Mouse (Mus musculus) kidney, adult 11 months (tissue): ENCODE measurements around the gene Sestd1.

Source experiments
- DNase-seq: peaks from one replicate; pipeline ENCODE4 v3.0.0; 2022

Gene Sestd1

DNA sequence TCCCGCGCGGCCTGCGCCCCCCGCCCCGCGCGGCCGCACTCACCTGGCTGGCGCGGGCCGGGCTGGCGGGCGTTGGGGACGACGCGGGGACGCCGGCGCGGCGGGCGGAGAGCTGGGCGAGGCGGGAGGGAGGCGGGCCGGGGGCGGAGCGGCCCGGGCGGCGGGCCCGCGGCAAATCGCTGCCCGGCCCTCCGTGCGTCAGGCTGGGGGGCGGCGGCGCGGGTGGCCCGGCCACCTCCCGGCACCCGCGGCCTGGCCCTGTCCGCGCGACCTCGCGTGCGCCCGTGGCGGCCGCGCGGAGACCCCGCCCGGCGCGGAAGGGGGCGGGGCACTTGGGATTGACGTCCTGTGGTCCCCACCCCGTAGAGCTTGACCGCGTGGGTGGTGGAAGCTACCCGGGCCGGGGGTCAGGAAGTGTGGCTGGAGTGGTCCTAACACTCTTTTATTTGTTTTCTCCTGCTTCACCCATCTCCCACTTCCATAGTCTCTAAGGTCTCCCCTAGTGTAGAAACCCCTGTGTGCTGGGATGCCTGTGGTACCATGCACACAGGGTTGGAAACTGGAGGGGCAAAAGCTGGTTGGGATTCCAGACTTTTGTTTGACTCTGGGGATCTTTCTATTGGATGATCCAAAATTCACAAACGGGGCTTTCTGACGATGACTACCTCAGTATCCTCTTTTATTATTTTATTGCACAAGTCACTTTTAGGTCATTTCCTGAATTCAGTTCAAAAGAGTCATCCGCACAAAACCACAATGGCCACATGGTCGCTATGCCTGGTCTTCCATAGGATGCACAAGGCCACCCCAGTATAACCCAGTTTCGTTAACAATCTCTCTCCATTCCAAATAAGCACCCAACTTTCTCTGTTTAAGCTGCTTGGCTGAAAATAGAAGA, at the start of gene Sestd1:
Gene Sestd1, minus strand, starts transcription at position 81 of the 898 bp plus-strand sequence.
- DNase-seq: peak; percentile 76

DNA sequence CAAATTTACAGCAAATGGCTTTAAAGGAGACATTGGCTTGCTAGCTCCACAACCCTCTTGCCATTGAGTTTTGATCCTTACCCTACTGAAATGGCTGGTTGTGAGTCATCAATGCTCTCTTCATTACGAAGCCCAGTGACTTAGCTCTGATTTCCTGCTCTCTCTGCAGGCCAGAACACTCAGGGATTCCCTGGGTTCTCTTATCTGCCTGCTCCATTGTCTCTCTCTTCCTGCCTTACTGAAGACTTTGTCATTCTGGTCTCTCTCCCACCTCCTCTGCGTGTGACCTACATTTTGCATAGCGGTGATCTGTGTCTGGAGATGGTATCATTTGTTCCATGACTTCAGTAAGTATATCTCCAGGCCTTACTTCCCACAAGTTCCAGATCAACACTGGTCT, 46.9 kb upstream of the Sestd1 start:
- DNase-seq: no peak

DNA sequence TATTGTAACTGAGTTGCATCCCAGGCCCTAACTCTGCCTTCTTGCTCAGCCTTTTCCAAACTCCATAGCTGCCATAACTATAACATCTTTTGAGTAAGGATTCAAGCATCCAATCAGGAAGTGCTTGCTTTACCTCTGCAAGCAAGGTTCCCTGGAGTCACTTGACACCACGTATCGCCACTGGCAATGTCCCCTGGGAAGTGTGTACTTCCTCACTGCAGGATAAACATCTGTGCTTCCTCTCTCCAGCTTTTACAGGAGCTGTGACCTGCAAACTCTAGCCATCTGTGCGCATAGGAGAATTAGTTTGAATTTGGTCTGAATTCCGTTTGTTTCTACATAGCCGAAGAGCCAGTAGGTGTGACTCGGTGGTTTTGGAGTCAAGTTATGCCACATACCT, 43.3 kb upstream of the Sestd1 start:
- no peak for DNase-seq

DNA sequence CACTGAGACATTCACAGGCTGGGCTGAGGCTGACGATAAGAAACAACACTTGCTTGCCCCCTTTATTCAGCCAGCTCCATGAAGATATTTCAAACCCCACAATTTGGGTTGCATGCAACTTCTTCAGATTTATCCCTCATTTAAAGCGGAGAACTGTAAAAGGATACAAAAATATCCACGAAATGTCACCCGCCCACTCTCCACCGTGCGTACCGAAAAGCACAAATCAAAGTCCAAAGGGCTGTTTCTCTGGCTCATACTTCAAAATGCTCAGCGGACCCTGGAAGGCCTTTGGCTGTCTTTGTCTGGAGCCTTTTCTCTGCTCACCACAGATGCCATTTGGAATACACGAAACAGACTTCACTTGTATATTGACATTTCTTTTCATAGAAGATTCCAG, 42.8 kb upstream of the Sestd1 start:
- DNase-seq: peak; percentile 75

DNA sequence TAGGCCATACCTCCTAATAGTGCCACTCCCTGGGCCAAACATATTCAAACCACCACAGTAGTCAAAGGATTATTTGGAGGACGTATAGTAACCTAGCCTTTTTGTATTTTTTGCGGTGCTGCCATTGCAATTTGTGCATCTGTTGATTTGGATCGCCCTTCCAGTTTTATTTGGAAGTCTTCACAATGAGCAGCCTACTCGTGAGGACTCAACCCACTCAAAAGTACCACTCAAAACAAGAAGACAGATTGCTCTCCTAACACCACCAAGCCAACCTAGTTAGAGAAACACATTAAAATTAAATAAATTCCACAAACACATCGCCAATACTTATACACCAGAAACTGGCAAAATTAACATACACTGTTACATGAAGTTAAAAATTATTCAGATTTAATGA, 38.8 kb upstream of the Sestd1 start:
- no peak for DNase-seq

DNA sequence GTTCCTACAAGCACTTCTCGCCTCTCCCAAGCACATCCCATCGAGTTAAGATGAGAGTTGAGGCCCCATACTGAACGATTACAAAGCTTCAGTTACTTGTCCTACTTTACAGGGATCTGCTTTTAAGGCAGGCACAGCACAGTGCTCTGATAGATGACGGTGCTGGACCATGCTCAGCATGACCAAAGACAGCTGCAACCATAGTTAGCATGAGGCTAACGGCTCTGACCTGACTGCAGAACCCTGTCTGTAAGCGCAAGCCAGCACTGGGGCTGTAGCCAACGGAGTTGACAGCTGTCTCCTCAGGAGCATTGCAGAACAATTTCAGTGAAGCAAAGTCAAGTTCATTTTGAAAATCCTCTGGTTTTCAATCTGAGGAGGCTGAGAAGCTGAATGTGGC, 36.6 kb upstream of the Sestd1 start:
- no peak for DNase-seq

DNA sequence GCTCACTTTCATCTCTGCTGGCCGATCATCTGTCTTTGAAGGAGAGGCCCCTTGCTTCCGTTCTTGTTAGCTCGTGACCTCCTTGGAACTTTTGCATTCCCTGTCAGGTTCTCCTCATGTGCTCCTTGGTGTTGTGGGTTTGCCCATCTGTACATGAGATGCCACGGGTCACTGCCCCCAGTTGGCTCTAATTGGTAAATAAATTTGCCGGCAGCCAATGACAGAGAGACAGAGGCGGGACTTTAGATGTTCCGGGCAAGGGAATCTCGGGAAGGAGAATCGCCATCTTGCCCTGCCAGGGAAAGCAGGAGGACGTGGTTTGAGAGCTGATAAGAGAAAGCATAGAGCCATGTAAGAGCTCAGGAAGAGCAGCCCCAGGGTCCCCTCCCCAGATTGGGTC, 33.5 kb upstream of the Sestd1 start:
- no peak for DNase-seq

DNA sequence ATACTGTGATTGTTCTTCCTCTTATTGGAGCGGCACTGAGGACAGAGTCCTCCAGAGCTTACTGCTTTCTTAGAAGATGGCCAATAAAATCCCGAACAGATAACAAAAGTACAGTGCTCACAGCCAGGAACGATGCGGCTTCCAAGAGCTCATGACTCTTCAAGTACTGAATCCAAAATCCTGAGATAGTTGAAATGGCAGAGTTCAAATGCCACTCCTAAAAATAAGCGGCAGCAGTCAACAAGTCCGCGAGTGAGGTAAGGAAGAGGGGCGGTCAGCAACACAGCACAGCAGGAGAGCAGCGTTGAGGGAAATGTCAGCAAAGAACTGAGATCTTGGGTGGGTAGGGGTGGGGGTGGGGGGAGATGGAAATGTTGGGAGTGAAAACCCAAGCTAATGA, 32.2 kb upstream of the Sestd1 start:
- DNase-seq: no peak

DNA sequence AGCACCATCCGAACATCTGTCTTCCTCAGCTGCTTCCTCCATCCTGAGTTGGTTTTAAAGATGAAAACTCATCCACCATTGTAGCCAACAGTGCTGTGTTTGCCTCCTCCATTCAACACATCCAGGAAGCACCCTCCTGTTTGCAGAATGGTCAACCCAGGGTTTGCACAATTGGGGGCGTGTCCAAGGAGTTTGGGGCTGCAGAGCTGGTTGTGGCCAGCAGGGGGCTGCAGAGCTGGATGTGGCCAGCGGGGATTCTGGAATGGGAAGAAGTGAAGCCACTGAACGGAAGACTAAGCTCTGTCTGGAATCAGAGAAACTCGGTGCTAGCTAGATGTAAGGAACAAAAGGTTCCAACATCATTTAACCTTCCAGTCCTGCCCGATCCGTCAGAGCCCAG, 28.9 kb upstream of the Sestd1 start:
- DNase-seq: peak; percentile 52

DNA sequence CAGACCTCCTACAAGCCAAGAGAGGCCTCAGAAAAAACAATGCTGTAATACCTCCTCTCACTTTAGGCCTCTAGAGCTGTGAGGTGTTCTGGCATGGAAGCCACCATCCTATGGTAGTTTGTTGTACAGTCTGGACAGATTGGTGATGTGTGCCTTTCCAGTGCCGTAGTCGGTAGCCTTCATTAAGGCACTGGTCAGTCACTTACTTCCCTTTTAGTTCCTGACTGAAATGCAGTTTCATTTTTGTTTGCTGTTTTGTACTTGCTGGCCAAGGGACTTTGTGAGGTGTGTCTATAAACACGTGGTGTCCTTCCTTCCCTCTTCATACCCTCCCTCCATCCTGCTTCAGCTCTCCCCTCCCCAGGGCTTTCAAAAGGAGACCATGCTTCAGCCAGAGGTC, 24.1 kb upstream of the Sestd1 start:
- DNase-seq: no peak

DNA sequence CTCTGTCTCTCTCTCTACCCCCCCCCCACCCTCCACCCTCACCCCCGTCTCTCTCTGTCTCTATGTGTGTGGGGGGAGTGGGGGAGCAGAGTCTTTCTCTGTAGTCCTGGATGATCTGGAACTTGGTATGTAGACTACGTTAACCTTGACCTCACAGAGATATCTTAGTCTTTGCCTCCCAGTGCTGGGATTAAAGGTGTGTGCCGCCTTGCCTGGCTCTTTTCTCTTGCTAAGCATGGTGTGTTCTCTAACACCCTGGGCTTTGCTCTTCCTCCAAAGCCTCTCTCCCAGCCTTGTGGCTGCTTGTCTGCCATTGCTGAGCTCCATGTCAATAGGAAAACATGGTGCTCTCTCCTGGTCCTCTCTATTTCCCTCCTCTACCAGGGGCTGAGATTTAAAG, 23.3 kb upstream of the Sestd1 start:
- DNase-seq: no peak

DNA sequence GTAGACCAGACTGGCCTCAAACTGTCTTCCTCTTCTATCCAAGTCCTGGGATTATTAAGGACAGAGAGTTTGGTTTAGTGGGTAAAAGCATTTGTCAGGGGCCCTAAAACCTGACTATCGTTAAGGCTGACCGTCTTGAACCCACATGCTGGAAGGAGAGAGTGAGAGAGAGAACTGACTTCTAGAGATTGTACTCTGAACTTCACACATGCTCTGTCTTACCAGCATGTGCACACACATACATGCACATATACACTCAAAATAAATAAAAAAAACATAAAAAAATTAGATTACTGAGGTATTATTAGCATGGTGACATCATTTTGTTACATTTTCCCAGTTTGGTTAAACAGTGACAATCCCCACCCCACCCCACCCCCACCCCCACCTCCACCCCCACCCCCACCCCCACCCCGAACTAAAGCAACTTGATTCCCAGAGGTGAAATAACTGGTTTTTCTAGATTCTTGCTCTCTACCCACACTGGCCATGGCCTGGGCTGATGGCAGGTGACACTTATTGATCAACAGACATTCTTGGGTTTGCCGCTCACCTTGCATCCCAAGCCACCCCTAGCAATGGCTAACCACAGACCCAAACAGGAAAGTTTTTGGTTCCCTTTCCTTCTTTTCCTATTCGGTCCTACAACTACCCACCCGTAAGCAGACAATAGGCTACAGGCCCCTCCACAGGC, 22.4 kb upstream of the Sestd1 start:
- peak; percentile 47 for DNase-seq

DNA sequence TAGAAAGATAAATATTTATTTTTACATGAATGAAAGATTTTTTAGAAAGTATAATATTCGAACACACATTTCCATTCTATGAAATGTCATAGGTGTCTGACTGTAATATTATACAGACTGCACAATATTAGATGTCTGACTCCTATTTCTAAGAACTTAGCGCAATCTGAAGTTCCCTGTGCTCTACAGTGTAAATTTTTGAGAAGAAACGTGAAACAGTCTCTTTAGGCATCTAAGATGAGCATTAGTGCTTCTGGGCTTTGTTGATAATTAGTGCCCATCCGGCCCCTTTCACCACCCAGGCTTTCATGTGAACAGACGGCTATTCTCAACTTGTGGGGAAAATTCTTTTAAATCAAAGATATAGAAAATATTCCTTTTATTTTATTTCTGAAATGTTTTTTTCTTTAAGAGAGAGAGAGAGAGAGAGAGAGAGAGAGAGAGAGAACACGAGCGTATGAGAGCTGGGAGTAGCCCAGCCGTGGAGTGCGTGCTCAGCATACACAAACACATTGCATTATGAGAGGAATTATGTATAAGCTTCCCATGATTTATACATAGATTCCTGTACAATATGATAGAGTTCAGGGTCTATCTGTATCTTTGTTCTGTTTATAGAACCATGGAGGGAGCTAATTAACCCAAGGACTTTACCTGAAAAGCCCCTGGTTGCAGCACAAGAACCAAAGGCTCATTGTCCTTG, 21.4 kb upstream of the Sestd1 start:
- DNase-seq: no peak

DNA sequence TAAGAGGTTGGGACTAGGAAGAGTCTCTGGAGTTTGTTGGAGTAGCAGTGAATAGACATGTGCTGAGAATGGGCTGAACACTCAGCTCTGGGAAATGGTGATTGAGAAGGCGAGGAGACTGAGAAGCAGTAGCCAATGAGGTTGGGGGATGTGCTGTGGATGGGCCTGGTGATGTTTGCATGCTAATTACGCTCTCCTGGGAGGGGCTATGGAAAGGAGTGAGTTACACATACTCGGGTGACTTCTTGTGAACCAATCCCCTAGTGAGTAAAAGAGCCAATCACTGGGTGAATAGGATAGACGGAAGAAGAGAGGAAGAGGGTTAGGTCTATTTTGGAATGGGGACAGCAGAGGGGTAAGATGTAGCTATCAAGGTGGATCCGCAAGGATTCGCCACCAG, 9.3 kb upstream of the Sestd1 start:
- DNase-seq: no peak

DNA sequence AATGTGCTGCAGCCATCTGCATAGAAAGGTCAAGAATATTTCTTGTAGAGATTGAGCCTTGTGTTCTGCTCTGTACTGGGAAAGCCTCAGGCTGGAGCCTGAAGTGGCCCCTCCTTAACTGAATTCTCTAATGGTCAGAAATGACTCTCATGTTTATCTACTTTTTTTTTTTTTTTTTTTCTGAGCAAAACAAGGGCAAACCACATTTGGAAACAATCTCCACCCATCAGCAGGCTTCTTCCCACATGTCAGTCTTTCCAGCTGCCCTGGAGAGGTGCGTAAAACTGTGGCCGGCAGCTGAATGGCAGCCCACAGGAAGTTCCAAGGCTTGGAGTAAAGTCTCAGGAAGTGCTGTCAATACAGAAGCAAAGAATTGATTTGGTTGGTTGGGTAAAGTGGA, 6.4 kb upstream of the Sestd1 start:
- DNase-seq: no peak

DNA sequence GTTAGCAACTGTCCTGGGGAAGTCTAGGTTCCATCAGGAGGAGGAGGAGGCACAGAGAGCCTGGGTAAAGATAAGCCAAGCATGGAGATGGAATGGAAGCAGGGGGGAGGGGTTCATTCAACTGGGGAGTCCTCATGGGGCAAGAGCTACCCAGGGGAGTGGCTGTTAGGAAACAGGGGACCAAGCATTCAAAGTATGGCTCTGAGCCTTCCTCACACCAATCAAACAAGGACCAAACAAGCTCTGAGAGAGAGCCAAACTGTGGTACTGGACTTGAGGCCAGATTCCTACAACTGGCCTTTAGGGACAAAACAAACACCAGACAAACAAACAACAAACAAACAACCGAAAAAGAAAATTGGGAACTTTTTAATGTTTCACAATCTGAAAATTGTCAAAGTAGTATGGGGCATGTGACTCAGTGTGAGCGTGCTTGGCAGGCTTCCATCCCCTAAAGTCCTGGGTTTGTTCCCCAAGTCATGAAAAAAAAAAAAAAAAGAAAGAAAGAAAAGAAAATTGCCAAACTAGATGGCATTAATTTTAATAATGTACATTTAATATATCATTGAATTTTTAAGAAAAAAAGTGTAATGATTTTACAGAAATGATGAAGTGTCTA, 4.0 kb upstream of the Sestd1 start:
- no peak for DNase-seq

DNA sequence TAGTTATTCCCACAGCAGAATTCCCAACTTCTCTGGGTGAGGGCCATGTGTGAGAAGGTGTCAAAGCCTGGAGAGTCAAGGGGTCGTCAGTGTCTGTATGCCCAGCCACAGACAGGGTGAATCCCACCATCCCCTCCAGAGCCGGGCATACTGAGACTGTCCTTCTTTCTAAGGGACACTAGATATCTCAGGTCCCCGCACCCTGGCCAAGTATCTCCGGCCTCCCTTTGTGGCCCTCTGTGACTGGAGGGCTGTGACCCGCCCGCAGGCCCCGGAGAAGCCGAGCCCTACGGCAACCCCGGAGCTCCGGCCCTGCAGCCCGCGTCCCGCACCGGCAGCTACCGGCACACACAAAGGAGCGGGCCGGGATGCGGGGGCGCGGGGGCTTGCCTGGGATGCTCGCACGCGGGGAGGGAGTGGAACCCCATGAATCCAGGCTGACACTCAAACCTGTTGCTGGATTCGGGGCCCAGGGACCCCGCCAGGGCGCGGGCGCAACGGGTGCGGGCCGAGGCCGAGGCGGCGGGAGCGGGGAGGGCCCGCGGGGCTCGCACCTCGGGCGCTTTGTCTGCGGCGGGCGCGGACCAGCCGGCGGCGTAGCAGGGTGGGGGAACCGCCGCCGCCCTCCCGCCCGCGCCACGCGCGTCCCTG, 406 bp downstream of the Sestd1 start:
- DNase-seq: no peak

DNA sequence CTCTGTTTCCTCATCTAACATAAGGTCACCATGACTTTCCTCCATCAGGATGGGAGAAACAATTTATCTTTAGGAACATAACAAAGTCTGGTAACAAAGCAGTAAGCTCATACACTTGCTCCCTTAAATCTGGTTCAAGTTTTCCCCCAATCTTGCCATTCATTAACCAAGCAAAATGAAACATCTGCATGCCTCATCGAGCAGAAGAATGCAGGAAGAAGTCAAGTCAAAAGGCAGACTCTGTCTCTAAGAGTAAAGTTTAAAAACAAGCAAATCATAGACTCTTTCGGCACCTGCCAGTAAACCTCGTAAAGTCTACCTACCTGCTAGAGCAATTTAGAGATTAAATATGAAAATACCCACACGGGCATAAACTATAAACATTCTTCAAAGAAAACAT, 3.1 kb downstream of the Sestd1 start:
- peak; percentile 70 for DNase-seq

DNA sequence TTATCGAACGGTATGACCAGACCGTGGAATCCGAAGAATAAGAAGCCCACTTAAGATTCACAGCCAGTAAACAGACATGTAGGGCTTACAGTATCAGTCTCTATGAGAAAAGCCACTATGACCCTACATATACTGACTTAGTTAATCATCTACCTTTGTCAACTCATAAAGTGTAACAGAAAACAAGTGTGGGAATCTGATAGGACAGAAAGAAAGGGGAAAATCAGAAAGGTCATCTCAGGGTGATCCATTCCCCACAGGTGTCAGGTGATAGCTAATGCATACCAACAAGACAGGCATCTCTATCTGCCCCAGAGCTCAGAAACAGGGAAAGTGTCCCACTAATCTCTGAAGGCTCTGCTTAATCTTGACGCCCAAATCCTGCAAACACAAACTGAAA, 4.5 kb downstream of the Sestd1 start:
- no peak for DNase-seq

DNA sequence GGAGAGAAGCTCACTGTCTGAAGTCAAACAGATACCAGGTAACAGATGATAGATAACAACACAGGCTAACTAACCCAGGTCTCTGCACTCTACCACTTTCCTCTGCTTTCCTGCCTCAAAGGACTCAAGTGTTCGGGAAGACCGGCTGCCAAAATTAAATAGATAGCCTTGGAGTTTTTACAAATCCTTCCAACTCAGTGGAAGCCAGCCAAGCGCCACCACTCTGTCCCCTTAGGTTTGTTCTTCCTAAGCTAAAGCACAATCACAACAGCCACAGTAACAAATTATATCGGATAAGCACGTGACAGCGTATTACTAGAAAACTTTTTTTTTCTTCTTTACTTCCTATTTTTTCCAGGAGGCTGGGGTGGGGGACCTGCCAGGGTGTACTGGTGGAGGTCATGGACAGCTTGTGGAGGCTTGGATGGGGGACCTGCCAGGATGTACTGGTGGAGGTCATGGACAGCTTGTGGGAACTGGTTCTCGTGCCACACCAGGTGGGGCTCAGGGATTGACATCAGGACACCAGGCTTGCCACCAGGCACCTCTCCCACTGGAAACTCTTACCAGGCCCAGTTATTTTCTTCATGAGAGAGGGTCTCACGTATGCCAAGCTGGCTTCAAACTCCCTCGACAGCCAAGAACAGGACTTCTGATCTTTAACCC, 5.3 kb downstream of the Sestd1 start:
- no peak for DNase-seq

DNA sequence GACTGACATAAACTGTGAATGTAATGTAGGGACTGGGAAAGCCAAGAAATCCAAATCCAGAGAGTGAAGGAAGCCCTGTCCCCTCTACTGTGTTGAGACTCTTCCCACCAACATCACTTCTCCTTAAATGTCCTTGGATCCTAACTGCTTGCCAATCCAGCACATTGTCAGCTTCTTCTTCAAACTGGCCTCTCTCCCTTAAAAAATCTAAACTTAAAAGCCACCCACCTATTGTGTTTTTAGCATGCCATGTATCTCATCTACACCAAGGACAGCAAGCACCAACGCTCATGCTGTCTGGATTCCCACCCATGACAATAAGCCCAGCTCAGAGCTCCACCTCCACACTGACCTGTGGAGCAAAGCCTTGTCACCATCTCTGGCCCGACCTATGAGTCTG, 7.4 kb downstream of the Sestd1 start:
- DNase-seq: no peak

DNA sequence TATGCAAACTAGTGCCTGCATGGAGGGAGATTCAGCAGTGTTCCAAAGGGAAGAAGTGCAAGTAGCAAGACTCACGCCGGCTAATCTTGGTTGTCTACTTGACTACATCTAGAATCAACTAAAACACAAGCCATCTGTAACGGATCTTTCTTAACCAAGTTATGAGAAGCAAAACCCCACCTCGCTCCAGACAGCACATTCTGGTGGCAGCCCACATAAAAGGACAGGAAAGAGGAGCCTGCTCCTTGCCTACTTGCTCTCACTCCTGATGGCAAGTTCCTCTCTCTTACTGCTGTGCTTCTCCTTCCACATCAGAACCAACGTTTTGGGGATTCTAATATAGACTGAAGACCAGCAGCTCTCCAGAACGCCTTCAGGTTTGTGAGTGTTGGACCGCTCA, 9.6 kb downstream of the Sestd1 start:
- no peak for DNase-seq
